Mouse (Mus musculus): ENCODE results near the gene Abca17. TPM values are rescaled to one million over a fixed set of nuclear protein-coding genes. Genes with fewer than 3 reads are reported as not detected.
A peak's percentile ranks its signal among the peaks of the same experiment; 100 is the strongest.

The Abca17 gene
- not detected in 2 replicates for polyA plus RNA-seq (2015; fragmentation: Nextera tagmentation; extraction: Ambion mirVana)

GRCm38 (mm10) chr17:24350926-24351759 is at the start of gene Abca17:
Abca17 (minus strand) TSS chr17:24351068.
- peak within 1 kb of the TSS; percentile 89 for H3K4me3 ChIP-seq (replicated peaks)

GRCm38 (mm10) chr17:24394456-24394855 is 43.6 kb upstream of the Abca17 start:
- Histone ChIP-seq H3K27ac (replicated peaks) (no peak overlapping the region), H3K27me3 (no peaks in the 10 kb centered on the region), H3K9ac (no peak overlapping the region), H3K4me2 (no peak overlapping the region), H3K4me1 (replicated peaks) (no peaks in the 10 kb centered on the region), H3K36me3 (replicated peaks) (peaks cover 89% of the 10 kb centered on the region), H3K9me3 (replicated peaks) (no peaks in the 10 kb centered on the region), H3K4me3 (replicated peaks) (no peak overlapping the region)
- 83% methylated on average over 7 of the region's 7 CpGs for WGBS (ENCODE audit: insufficient replicate concordance)
- no peak for ATAC-seq (ENCODE audit: insufficient read depth)

More at GRCm38 (mm10) chr17:24350926-24351759, at the start of gene Abca17:
- Histone ChIP-seq H3K4me2 (peak within 1 kb of the TSS; percentile 99), H3K4me1 (replicated peaks) (peaks cover 49% of the 10 kb centered on the region), H3K27ac (replicated peaks) (peak within 1 kb of the TSS; percentile 94), H3K9ac (peak within 1 kb of the TSS; percentile 95), H3K27me3 (peaks cover 31% of the 10 kb centered on the region), H3K36me3 (replicated peaks) (peaks cover 4% of the 10 kb centered on the region; the same call in 1 of the 2 replicates), H3K9me3 (replicated peaks) (no peaks in the 10 kb centered on the region)
- WGBS (ENCODE audit: insufficient replicate concordance): 3% methylated on average over 42 of the region's 42 CpGs
- ATAC-seq (ENCODE audit: insufficient read depth): no peak

- H3K27me3 ChIP-seq: no peaks in the 10 kb centered on the region
- 71% methylated on average over 4 of the region's 4 CpGs for WGBS (ENCODE audit: insufficient replicate concordance)
- H3K4me3 ChIP-seq (replicated peaks): no peak overlapping the region
- H3K9ac ChIP-seq: no peak overlapping the region
- no peak; the same call in 1 of the 2 replicates for ATAC-seq (ENCODE audit: insufficient read depth)
- H3K9me3 ChIP-seq (replicated peaks): no peaks in the 10 kb centered on the region
- H3K4me1 ChIP-seq (replicated peaks): no peaks in the 10 kb centered on the region
- peaks cover 89% of the 10 kb centered on the region for H3K36me3 ChIP-seq (replicated peaks)
- no peak overlapping the region for H3K27ac ChIP-seq (replicated peaks)
- H3K4me2 ChIP-seq: no peak overlapping the region
These were observed 42.7 kb upstream of the Abca17 start for GRCm38 (mm10) chr17:24393527-24393926.

GRCm38 (mm10) chr17:24391149-24391548 is 40.3 kb upstream of the Abca17 start:
- WGBS (ENCODE audit: insufficient replicate concordance): 71% methylated on average over 8 of the region's 8 CpGs
- no peak overlapping the region for H3K27ac ChIP-seq (replicated peaks)
- no peaks in the 10 kb centered on the region for H3K4me1 ChIP-seq (replicated peaks)
- ATAC-seq (ENCODE audit: insufficient read depth): no peak
- no peak overlapping the region for H3K9ac ChIP-seq
- H3K36me3 ChIP-seq (replicated peaks): peaks cover 89% of the 10 kb centered on the region
- H3K4me3 ChIP-seq (replicated peaks): no peak overlapping the region
- H3K9me3 ChIP-seq (replicated peaks): no peaks in the 10 kb centered on the region
- no peaks in the 10 kb centered on the region for H3K27me3 ChIP-seq
- H3K4me2 ChIP-seq: no peak overlapping the region

GRCm38 (mm10) chr17:24389865-24390264 is 39.0 kb upstream of the Abca17 start:
- no peaks in the 10 kb centered on the region for H3K9me3 ChIP-seq (replicated peaks)
- H3K4me1 ChIP-seq (replicated peaks): no peaks in the 10 kb centered on the region
- WGBS (ENCODE audit: insufficient replicate concordance): 18% methylated on average over 2 of the region's 2 CpGs
- H3K4me2 ChIP-seq: no peak overlapping the region
- no peak overlapping the region for H3K9ac ChIP-seq
- no peak for ATAC-seq (ENCODE audit: insufficient read depth)
- H3K27ac ChIP-seq (replicated peaks): no peak overlapping the region
- H3K27me3 ChIP-seq: no peaks in the 10 kb centered on the region
- no peak overlapping the region for H3K4me3 ChIP-seq (replicated peaks)
- peaks cover 93% of the 10 kb centered on the region for H3K36me3 ChIP-seq (replicated peaks)

- WGBS (ENCODE audit: insufficient replicate concordance): 87% methylated on average over 5 of the region's 5 CpGs
- H3K9me3 ChIP-seq (replicated peaks): no peaks in the 10 kb centered on the region
- H3K4me3 ChIP-seq (replicated peaks): no peak overlapping the region
- no peak overlapping the region for H3K4me2 ChIP-seq
- no peak overlapping the region for H3K9ac ChIP-seq
- ATAC-seq (ENCODE audit: insufficient read depth): no peak
- no peaks in the 10 kb centered on the region for H3K27me3 ChIP-seq
- no peak overlapping the region for H3K27ac ChIP-seq (replicated peaks)
- H3K4me1 ChIP-seq (replicated peaks): no peaks in the 10 kb centered on the region
- peaks cover 96% of the 10 kb centered on the region for H3K36me3 ChIP-seq (replicated peaks)
These were observed 37.8 kb upstream of the Abca17 start for GRCm38 (mm10) chr17:24388711-24389110.

- Histone ChIP-seq H3K4me1 (replicated peaks) (no peaks in the 10 kb centered on the region), H3K9me3 (replicated peaks) (no peaks in the 10 kb centered on the region), H3K9ac (no peak overlapping the region), H3K27ac (replicated peaks) (no peak overlapping the region), H3K27me3 (no peaks in the 10 kb centered on the region), H3K36me3 (replicated peaks) (peaks cover 96% of the 10 kb centered on the region), H3K4me2 (no peak overlapping the region), H3K4me3 (replicated peaks) (no peak overlapping the region)
- 84% methylated on average over 8 of the region's 8 CpGs for WGBS (ENCODE audit: insufficient replicate concordance)
- no peak for ATAC-seq (ENCODE audit: insufficient read depth)
These were observed 32.9 kb upstream of the Abca17 start for GRCm38 (mm10) chr17:24383789-24384188.

- Histone ChIP-seq H3K9ac (no peak overlapping the region), H3K27ac (replicated peaks) (no peak overlapping the region), H3K36me3 (replicated peaks) (peaks cover 93% of the 10 kb centered on the region), H3K4me3 (replicated peaks) (no peak overlapping the region), H3K9me3 (replicated peaks) (no peaks in the 10 kb centered on the region), H3K27me3 (no peaks in the 10 kb centered on the region), H3K4me2 (no peak overlapping the region), H3K4me1 (replicated peaks) (peaks cover 33% of the 10 kb centered on the region)
- 75% methylated on average over 2 of the region's 2 CpGs for WGBS (ENCODE audit: insufficient replicate concordance)
- no peak for ATAC-seq (ENCODE audit: insufficient read depth)
These were observed 27.6 kb upstream of the Abca17 start for GRCm38 (mm10) chr17:24378496-24378895.

- H3K4me2 ChIP-seq: no peak overlapping the region
- H3K27me3 ChIP-seq: no peaks in the 10 kb centered on the region
- peak; percentile 36; the same call in 1 of the 2 replicates for ATAC-seq (ENCODE audit: insufficient read depth)
- 66% methylated on average over 6 of the region's 6 CpGs for WGBS (ENCODE audit: insufficient replicate concordance)
- H3K27ac ChIP-seq (replicated peaks): no peak overlapping the region
- H3K4me1 ChIP-seq (replicated peaks): peaks cover 37% of the 10 kb centered on the region
- peaks cover 93% of the 10 kb centered on the region for H3K36me3 ChIP-seq (replicated peaks)
- H3K4me3 ChIP-seq (replicated peaks): no peak overlapping the region
- H3K9ac ChIP-seq: no peak overlapping the region
- H3K9me3 ChIP-seq (replicated peaks): no peaks in the 10 kb centered on the region
These were observed 25.0 kb upstream of the Abca17 start for GRCm38 (mm10) chr17:24375886-24376285.

- Histone ChIP-seq H3K4me1 (replicated peaks) (peaks cover 37% of the 10 kb centered on the region), H3K27me3 (no peaks in the 10 kb centered on the region), H3K4me2 (no peak overlapping the region), H3K9ac (no peak overlapping the region), H3K36me3 (replicated peaks) (peaks cover 93% of the 10 kb centered on the region), H3K27ac (replicated peaks) (no peak overlapping the region), H3K4me3 (replicated peaks) (no peak overlapping the region), H3K9me3 (replicated peaks) (no peaks in the 10 kb centered on the region)
- no peak for ATAC-seq (ENCODE audit: insufficient read depth)
- 56% methylated on average over 5 of the region's 5 CpGs for WGBS (ENCODE audit: insufficient replicate concordance)
These were observed 24.3 kb upstream of the Abca17 start for GRCm38 (mm10) chr17:24375094-24375712.

GRCm38 (mm10) chr17:24365863-24366262 is 15.0 kb upstream of the Abca17 start:
- no peak for ATAC-seq (ENCODE audit: insufficient read depth)
- H3K27me3 ChIP-seq: no peaks in the 10 kb centered on the region
- peaks cover 87% of the 10 kb centered on the region for H3K36me3 ChIP-seq (replicated peaks)
- no peak overlapping the region for H3K4me3 ChIP-seq (replicated peaks)
- WGBS (ENCODE audit: insufficient replicate concordance): 77% methylated on average over 13 of the region's 13 CpGs
- no peak overlapping the region for H3K9ac ChIP-seq
- no peak overlapping the region for H3K4me2 ChIP-seq
- peaks cover 22% of the 10 kb centered on the region for H3K4me1 ChIP-seq (replicated peaks)
- no peak overlapping the region for H3K27ac ChIP-seq (replicated peaks)
- no peaks in the 10 kb centered on the region for H3K9me3 ChIP-seq (replicated peaks)

All from liver, embryonic 15.5 days (tissue).